Mouse (Mus musculus): Measurements from ENCODE around the gene Gp5. TPM values are rescaled to one million over a fixed set of nuclear protein-coding genes. Genes with fewer than 3 reads are reported as not detected.

Gene Gp5
- 1.5 and 2.4 TPM in 2 replicates for polyA plus RNA-seq (2021; fragmentation: Nextera tagmentation)
- long read RNA-seq, experiment 1, partial matches to known transcripts = 0 of 8 reads
- long read RNA-seq, experiment 1, other reads (novel, unspliced or antisense) = 7 of 8 reads
- long read RNA-seq, experiment 2, partial matches to known transcripts = 0 of 12 reads
- long read RNA-seq, experiment 2, other reads (novel, unspliced or antisense) = 12 of 12 reads

DNA sequence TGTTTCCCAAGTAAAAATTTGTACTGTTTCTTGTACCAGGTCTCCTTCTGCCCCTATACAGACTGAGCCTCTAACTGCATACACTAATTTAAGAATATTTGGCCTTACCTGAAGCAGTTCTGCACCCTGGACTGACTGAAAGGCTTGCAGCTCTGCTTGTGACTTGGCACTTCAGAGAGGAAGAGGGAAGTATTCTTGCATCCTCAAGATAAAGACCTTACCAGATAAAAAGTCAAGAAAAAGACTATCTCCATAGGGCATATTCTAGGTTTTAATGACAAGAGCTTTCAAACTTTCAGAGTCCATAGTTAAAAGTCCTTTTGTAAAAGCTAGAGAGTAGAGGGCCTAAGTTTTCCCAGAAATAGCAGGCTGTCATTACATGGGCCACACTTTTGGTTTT is at the start of gene Gp5:
Gene Gp5 (minus strand): TSS at position 133 of the 400 bp plus-strand sequence.

DNA sequence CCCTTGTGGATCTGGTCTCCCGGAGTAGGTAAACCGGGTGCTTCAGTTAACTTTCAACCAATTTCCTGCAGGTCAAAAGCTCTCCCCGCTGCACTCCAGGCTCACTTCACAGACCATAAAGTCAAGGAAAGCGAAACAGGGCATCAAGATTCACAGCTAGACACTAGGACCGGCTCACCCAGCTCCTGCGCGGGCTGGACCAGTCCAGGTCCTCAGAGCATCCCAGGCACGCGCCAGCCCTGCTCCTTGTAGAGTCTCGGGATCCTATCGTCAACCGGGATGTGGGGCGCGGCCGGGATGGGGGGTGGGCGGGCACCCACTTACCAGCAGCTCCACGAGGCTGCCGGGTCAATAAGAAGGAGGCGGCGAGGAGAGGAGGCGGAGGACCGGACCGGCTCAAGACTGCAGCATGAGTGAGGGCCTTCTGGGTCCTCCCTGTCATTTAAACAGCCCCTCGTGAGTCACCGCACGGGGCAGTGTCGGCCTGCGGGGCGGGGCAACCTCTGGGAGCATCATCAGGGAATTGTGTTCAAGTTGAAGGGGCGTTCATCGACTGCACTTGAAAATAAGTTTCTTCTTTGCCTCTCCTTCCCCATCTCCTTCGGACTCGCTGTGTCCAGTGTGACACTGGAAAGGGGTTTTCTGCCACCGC is 27.6 kb downstream of the Gp5 start, which contains the start of gene Lrrc15:
Gene Lrrc15 (minus strand): TSS at position 413 of the 652 bp plus-strand sequence.

DNA sequence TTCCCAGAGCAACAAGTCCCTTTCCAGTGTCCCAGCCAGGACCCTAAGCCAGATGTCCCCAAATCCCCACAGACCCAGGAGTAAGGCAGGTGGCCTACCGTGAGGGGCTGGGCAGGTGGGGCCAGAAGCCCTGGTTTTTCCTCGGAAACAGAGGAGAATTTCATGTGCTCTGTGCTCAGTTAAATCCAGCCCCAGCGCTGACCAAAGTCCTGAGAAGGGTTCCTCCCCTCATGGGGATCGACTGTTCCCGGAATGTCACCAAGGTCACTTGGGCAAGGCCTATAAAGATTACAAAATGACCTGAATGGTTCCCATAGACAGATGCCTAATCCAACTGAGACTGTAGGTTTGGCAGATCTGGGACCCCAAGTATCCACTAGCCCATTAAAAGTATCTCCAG is 43.2 kb downstream of the Gp5 start, which contains the start of gene Cpn2:
Gene Cpn2 (minus strand): TSS at position 141 of the 400 bp plus-strand sequence.

Other genes with a start within 250 kb of the Gp5 start
- gene Hes1, start 246.4 kb downstream of the Gp5 start, polyA plus RNA-seq (2021; fragmentation: Nextera tagmentation) = 13.4 and 17.4 TPM in 2 replicates
- gene Cpn2, start 43.3 kb downstream of the Gp5 start, polyA plus RNA-seq (2021; fragmentation: Nextera tagmentation) = not detected in 2 replicates
- gene Lrrc15, start 27.5 kb downstream of the Gp5 start, polyA plus RNA-seq (2021; fragmentation: Nextera tagmentation) = not detected in 2 replicates
- 2.7 and 3.1 TPM in 2 replicates for gene Atp13a3, start 95.2 kb upstream of the Gp5 start, polyA plus RNA-seq (2021; fragmentation: Nextera tagmentation)
- 12.4 and 15.8 TPM in 2 replicates for gene Tmem44, start 240.1 kb upstream of the Gp5 start, polyA plus RNA-seq (2021; fragmentation: Nextera tagmentation)